Mouse (Mus musculus): ENCODE data around the gene Ppef2. TPM values are rescaled to one million over a fixed set of nuclear protein-coding genes. Genes with fewer than 3 reads are reported as not detected.

Gene Ppef2
- polyA plus RNA-seq, 1 experiment = 2.1 TPM

- H3K27ac ChIP-seq (ENCODE audit: insufficient read depth, low read length) = no peak overlapping the region
- WGBS = 39% methylated on average over 17 of the region's 17 CpGs
- DNase-seq = no peak
- H3K4me3 ChIP-seq (replicated peaks; ENCODE audit: insufficient read depth, low read depth, low read length) = no peak overlapping the region
- H3K4me1 ChIP-seq (ENCODE audit: control insufficient read depth, insufficient read depth, low read length) = 0 out of 2 replicates have a peak, but pooled peaks cover 2% of the 10 kb centered on the region
- H3K27me3 ChIP-seq (ENCODE audit: control insufficient read depth, insufficient read depth, low read length) = no peaks in the 10 kb centered on the region
- TF ChIP-seq POLR2A (IDR thresholded peaks at IDR 0.05; ENCODE audit: borderline replicate concordance, insufficient read depth, low read length) = no peak
- no peak for TF ChIP-seq CTCF (IDR thresholded peaks at IDR 0.05; ENCODE audit: borderline replicate concordance, insufficient read depth, low read depth, low read length)
Observed at GRCm38 (mm10) chr5:92218915-92219793, 36.9 kb downstream of the Ppef2 start.

- H3K4me1 ChIP-seq (ENCODE audit: control insufficient read depth, insufficient read depth, low read length) = no peaks in the 10 kb centered on the region
Observed at GRCm38 (mm10) chr5:92215308-92215707, 40.8 kb downstream of the Ppef2 start, which contains the start of gene U90926. Gene U90926, minus strand, starts transcription at chr5:92215408.

GRCm38 (mm10) chr5:92212231-92212630, 43.8 kb downstream of the Ppef2 start:
- no peak for DNase-seq
- 61% methylated on average over 4 of the region's 4 CpGs for WGBS
- H3K27me3 ChIP-seq (ENCODE audit: control insufficient read depth, insufficient read depth, low read length) = no peaks in the 10 kb centered on the region

More at GRCm38 (mm10) chr5:92215308-92215707, 40.8 kb downstream of the Ppef2 start, which contains the start of gene U90926:
- H3K27me3 ChIP-seq (ENCODE audit: control insufficient read depth, insufficient read depth, low read length) = no peaks in the 10 kb centered on the region
- no peak within 1 kb of the TSS for H3K4me3 ChIP-seq (replicated peaks; ENCODE audit: insufficient read depth, low read depth, low read length)
- TF ChIP-seq CTCF (IDR thresholded peaks at IDR 0.05; ENCODE audit: borderline replicate concordance, insufficient read depth, low read depth, low read length) (no peak), POLR2A (IDR thresholded peaks at IDR 0.05; ENCODE audit: borderline replicate concordance, insufficient read depth, low read length) (no peak)
- no peak within 1 kb of the TSS for H3K27ac ChIP-seq (ENCODE audit: insufficient read depth, low read length)
- 88% methylated on average over 4 of the region's 4 CpGs for WGBS
- DNase-seq = no peak

GRCm38 (mm10) chr5:92210205-92210604, 45.9 kb downstream of the Ppef2 start:
- Histone ChIP-seq H3K27me3 (ENCODE audit: control insufficient read depth, insufficient read depth, low read length) (no peaks in the 10 kb centered on the region), H3K4me1 (ENCODE audit: control insufficient read depth, insufficient read depth, low read length) (no peaks in the 10 kb centered on the region), H3K4me3 (replicated peaks; ENCODE audit: insufficient read depth, low read depth, low read length) (no peak overlapping the region), H3K27ac (ENCODE audit: insufficient read depth, low read length) (no peak overlapping the region)
- TF ChIP-seq CTCF (IDR thresholded peaks at IDR 0.05; ENCODE audit: borderline replicate concordance, insufficient read depth, low read depth, low read length) (no peak), POLR2A (IDR thresholded peaks at IDR 0.05; ENCODE audit: borderline replicate concordance, insufficient read depth, low read length) (no peak)
- WGBS = 79% methylated on average over 8 of the region's 8 CpGs
- no peak for DNase-seq

More at GRCm38 (mm10) chr5:92212231-92212630, 43.8 kb downstream of the Ppef2 start:
- H3K27ac ChIP-seq (ENCODE audit: insufficient read depth, low read length) = no peak overlapping the region
- H3K4me3 ChIP-seq (replicated peaks; ENCODE audit: insufficient read depth, low read depth, low read length) = no peak overlapping the region
- no peak for TF ChIP-seq CTCF (IDR thresholded peaks at IDR 0.05; ENCODE audit: borderline replicate concordance, insufficient read depth, low read depth, low read length)
- no peak for TF ChIP-seq POLR2A (IDR thresholded peaks at IDR 0.05; ENCODE audit: borderline replicate concordance, insufficient read depth, low read length)
- no peaks in the 10 kb centered on the region for H3K4me1 ChIP-seq (ENCODE audit: control insufficient read depth, insufficient read depth, low read length)

GRCm38 (mm10) chr5:92206121-92206520, 50.0 kb downstream of the Ppef2 start:
- no peak for DNase-seq
- TF ChIP-seq CTCF (IDR thresholded peaks at IDR 0.05; ENCODE audit: borderline replicate concordance, insufficient read depth, low read depth, low read length) = no peak
- no peak for TF ChIP-seq POLR2A (IDR thresholded peaks at IDR 0.05; ENCODE audit: borderline replicate concordance, insufficient read depth, low read length)
- no peaks in the 10 kb centered on the region for H3K4me1 ChIP-seq (ENCODE audit: control insufficient read depth, insufficient read depth, low read length)
- no peak overlapping the region for H3K27ac ChIP-seq (ENCODE audit: insufficient read depth, low read length)
- no peak overlapping the region for H3K4me3 ChIP-seq (replicated peaks; ENCODE audit: insufficient read depth, low read depth, low read length)
- no peaks in the 10 kb centered on the region for H3K27me3 ChIP-seq (ENCODE audit: control insufficient read depth, insufficient read depth, low read length)
- 71% methylated on average over 6 of the region's 6 CpGs for WGBS

DNA sequence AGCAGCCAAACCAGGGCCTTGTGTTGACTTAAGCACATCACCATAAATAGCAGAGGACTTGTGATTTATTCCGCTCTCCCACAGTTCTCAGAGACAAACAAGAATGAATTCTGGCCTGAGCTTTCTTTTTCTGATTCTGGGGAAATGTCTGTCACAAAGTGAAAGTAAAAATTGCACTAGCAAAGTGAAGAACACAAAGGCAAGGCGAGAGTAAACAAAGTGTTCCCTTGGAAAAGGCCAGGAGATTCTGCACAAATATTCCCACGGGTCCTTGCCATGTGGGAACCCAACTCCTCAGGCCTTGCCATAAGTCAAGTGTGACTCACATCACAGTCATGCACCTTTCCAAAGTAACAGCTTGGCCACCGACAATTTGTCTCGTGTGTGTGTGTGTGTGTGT, 50.4 kb downstream of the Ppef2 start:
- 86% methylated on average over 5 of the region's 5 CpGs for WGBS
- no peak for DNase-seq

DNA sequence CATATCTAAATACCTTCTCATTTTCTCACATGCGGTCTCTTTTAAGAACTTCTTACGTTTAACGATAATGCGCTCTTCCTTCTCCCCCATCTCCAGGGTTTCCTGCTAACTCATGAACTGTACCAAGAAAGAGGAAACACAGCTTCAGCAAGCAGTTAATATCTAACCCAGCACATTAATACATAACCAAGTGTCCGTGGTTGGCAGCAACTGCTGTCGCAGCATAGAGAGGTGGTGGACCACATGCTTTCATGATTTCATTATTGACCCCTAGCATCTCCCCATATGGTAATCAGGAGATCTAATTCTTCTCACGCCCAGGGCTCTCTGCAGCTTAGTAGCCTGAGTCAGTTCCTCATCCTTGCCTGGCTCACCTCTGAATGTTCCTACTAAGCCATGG, 50.9 kb downstream of the Ppef2 start:
- Histone ChIP-seq H3K4me1 (ENCODE audit: control insufficient read depth, insufficient read depth, low read length) (no peaks in the 10 kb centered on the region), H3K27me3 (ENCODE audit: control insufficient read depth, insufficient read depth, low read length) (no peaks in the 10 kb centered on the region), H3K4me3 (replicated peaks; ENCODE audit: insufficient read depth, low read depth, low read length) (no peak overlapping the region), H3K27ac (ENCODE audit: insufficient read depth, low read length) (no peak overlapping the region)
- TF ChIP-seq CTCF (IDR thresholded peaks at IDR 0.05; ENCODE audit: borderline replicate concordance, insufficient read depth, low read depth, low read length) (no peak), POLR2A (IDR thresholded peaks at IDR 0.05; ENCODE audit: borderline replicate concordance, insufficient read depth, low read length) (no peak)
- 94% methylated on average over 7 of the region's 7 CpGs for WGBS
- DNase-seq = no peak

More for the DNA sequence above, 50.4 kb downstream of the Ppef2 start:
- no peaks in the 10 kb centered on the region for H3K27me3 ChIP-seq (ENCODE audit: control insufficient read depth, insufficient read depth, low read length)
- no peak overlapping the region for H3K27ac ChIP-seq (ENCODE audit: insufficient read depth, low read length)
- no peak for TF ChIP-seq CTCF (IDR thresholded peaks at IDR 0.05; ENCODE audit: borderline replicate concordance, insufficient read depth, low read depth, low read length)
- no peak for TF ChIP-seq POLR2A (IDR thresholded peaks at IDR 0.05; ENCODE audit: borderline replicate concordance, insufficient read depth, low read length)
- no peak overlapping the region for H3K4me3 ChIP-seq (replicated peaks; ENCODE audit: insufficient read depth, low read depth, low read length)
- H3K4me1 ChIP-seq (ENCODE audit: control insufficient read depth, insufficient read depth, low read length) = no peaks in the 10 kb centered on the region

Measured in cerebellum, adult 2 months (tissue).